Mouse (Mus musculus) midbrain, embryonic 14.5 days (tissue): ENCODE measurements around the gene Usp33. TPM values are rescaled to one million over a fixed set of nuclear protein-coding genes. Genes with fewer than 3 reads are reported as not detected.
A peak's percentile ranks its signal among the peaks of the same experiment; 100 is the strongest.
"Not testable (repeated sequence)": the region's sequence is repeated elsewhere in the genome, so short reads cannot be mapped to it uniquely, and the experiment has no call there.

Source experiments
- ATAC-seq: fragments of 200-750 bp; cut with Nextera tagmentation; 2 replicates; pipeline ENCODE4 v1.8.0; 2017; ENCODE audit warnings: moderate number of reproducible peaks, moderate library complexity; ENCODE audit not compliant: low FRiP score, low TSS enrichment
- DNase-seq: peaks from one replicate; pipeline ENCODE4 v3.0.0-alpha.2; 2015
- H3K27ac ChIP-seq: fragments of 300-500 bp; sonication (generic); replicated peaks from 2 replicates; pipeline ENCODE4 v1.5.1; 2014; ENCODE audit warnings: mild to moderate bottlenecking, low read depth, low read length, moderate library complexity
- H3K27me3 ChIP-seq: fragments of 300-500 bp; sonication (generic); 2 replicates; pipeline ENCODE4 v1.6.1; 2014; ENCODE audit warnings: low read length, control low read depth, mixed read lengths; ENCODE audit not compliant: control insufficient read depth, insufficient read depth
- H3K36me3 ChIP-seq: fragments of 300-500 bp; sonication (generic); 2 replicates; pipeline ENCODE4 v1.6.1; 2014; ENCODE audit warnings: low read length, control low read depth; ENCODE audit not compliant: control insufficient read depth, insufficient read depth
- H3K4me1 ChIP-seq: fragments of 300-500 bp; sonication (generic); 2 replicates; pipeline ENCODE4 v1.6.1; 2014; ENCODE audit warnings: mild to moderate bottlenecking, antibody characterized with exemption, low read length, control low read depth; ENCODE audit not compliant: control insufficient read depth, insufficient read depth
- H3K4me2 ChIP-seq: fragments of 300-500 bp; sonication (generic); 2 replicates; pipeline ENCODE4 v1.6.1; 2014; ENCODE audit warnings: mild to moderate bottlenecking, low read length, moderate library complexity
- H3K4me3 ChIP-seq: fragments of 300-500 bp; sonication (generic); replicated peaks from 2 replicates; pipeline ENCODE4 v1.5.1; 2014; ENCODE audit warnings: low read depth, low read length
- H3K9ac ChIP-seq: fragments of 300-500 bp; sonication (generic); replicated peaks from 2 replicates; pipeline ENCODE4 v1.6.1; 2014; ENCODE audit warnings: mild to moderate bottlenecking, low read length, moderate library complexity
- H3K9me3 ChIP-seq: fragments of 300-500 bp; sonication (generic); 2 replicates; pipeline ENCODE4 v1.6.1; 2016; ENCODE audit warnings: low read length, control low read depth, mixed read lengths; ENCODE audit not compliant: control insufficient read depth
- WGBS: fragments of 180-500 bp; shearing (Covaris S2); extraction: QIAGEN DNeasy Blood & Tissue Kit; methylation state at CpG from one replicate; pipeline ENCODE4 v1.1.7; 2014; 5-methylcytosine and 5-hydroxymethylcytosine counted together
- polyA plus RNA-seq: library from polyadenylated mRNA; unstranded; fragments of >200 nt; fragmentation: Nextera tagmentation; extraction: Ambion mirVana; gene quantifications from 2 replicates; pipeline ENCODE4 v1.2.1, GENCODE M21; 2014

The Usp33 gene
- polyA plus RNA-seq, 1 experiment from 2014 or later = 117 TPM

- not testable (repeated sequence) for ATAC-seq
Observed at GRCm38 (mm10) chr3:152314666-152315065, 31.6 kb upstream of the Usp33 start.

GRCm38 (mm10) chr3:152315613-152316012 lies 30.7 kb upstream of the Usp33 start:
- Histone ChIP-seq H3K4me1 (no peaks in the 10 kb centered on the region), H3K4me3 (no peak overlapping the region), H3K4me2 (no peak overlapping the region), H3K27ac (no peak overlapping the region), H3K36me3 (peaks cover 20% of the 10 kb centered on the region), H3K27me3 (no peaks in the 10 kb centered on the region), H3K9me3 (no peaks in the 10 kb centered on the region), H3K9ac (no peak overlapping the region)
- DNase-seq = peak; percentile 82
- WGBS = 11% methylated on average over 7 of the region's 7 CpGs
- peak; percentile 74; the same call in 1 of the 2 replicates for ATAC-seq

More at GRCm38 (mm10) chr3:152314666-152315065, 31.6 kb upstream of the Usp33 start:
- 83% methylated on average over 14 of the region's 14 CpGs for WGBS
- not testable (repeated sequence) for H3K9me3 ChIP-seq, DNase-seq, H3K4me3 ChIP-seq, H3K9ac ChIP-seq, H3K4me1 ChIP-seq, H3K4me2 ChIP-seq, H3K27ac ChIP-seq, H3K27me3 ChIP-seq
- H3K36me3 ChIP-seq = peaks cover 16% of the 10 kb centered on the region

- H3K4me2 ChIP-seq, DNase-seq, H3K27ac ChIP-seq, H3K4me1 ChIP-seq, H3K27me3 ChIP-seq, H3K4me3 ChIP-seq, ATAC-seq, H3K9me3 ChIP-seq, H3K9ac ChIP-seq: not testable (repeated sequence)
- 90% methylated on average over 9 of the region's 9 CpGs for WGBS
- H3K36me3 ChIP-seq = peaks cover 25% of the 10 kb centered on the region
Observed at GRCm38 (mm10) chr3:152316447-152317173, 29.7 kb upstream of the Usp33 start.

- Histone ChIP-seq H3K27ac (no peak overlapping the region), H3K4me2 (no peak overlapping the region), H3K4me3 (no peak overlapping the region), H3K9me3 (no peaks in the 10 kb centered on the region), H3K27me3 (no peaks in the 10 kb centered on the region), H3K9ac (no peak overlapping the region), H3K4me1 (no peaks in the 10 kb centered on the region), H3K36me3 (peaks cover 22% of the 10 kb centered on the region)
- WGBS = 90% methylated on average over 10 of the region's 10 CpGs
- ATAC-seq (no peak), DNase-seq (no peak)
Observed at GRCm38 (mm10) chr3:152320972-152321645, 25.2 kb upstream of the Usp33 start.

GRCm38 (mm10) chr3:152321765-152322547 lies 24.3 kb upstream of the Usp33 start:
- no peaks in the 10 kb centered on the region for H3K27me3 ChIP-seq
- no peak for DNase-seq
- no peak overlapping the region for H3K9ac ChIP-seq
- ATAC-seq = no peak
- peaks cover 22% of the 10 kb centered on the region for H3K36me3 ChIP-seq
- no peak overlapping the region for H3K4me3 ChIP-seq
- no peak overlapping the region for H3K27ac ChIP-seq
- WGBS = 94% methylated on average over 8 of the region's 8 CpGs
- no peaks in the 10 kb centered on the region for H3K4me1 ChIP-seq
- no peaks in the 10 kb centered on the region for H3K9me3 ChIP-seq
- no peak overlapping the region for H3K4me2 ChIP-seq

GRCm38 (mm10) chr3:152332104-152332503 lies 14.2 kb upstream of the Usp33 start:
- Histone ChIP-seq H3K27me3 (no peaks in the 10 kb centered on the region), H3K4me2 (no peak overlapping the region), H3K9me3 (no peaks in the 10 kb centered on the region), H3K4me3 (no peak overlapping the region), H3K27ac (no peak overlapping the region), H3K9ac (no peak overlapping the region), H3K36me3 (peaks cover 43% of the 10 kb centered on the region), H3K4me1 (no peaks in the 10 kb centered on the region)
- over 99% methylated on average over 6 of the region's 6 CpGs for WGBS
- DNase-seq = no peak
- ATAC-seq = no peak

GRCm38 (mm10) chr3:152332545-152333300 lies 13.6 kb upstream of the Usp33 start:
- Histone ChIP-seq H3K9ac (no peak overlapping the region), H3K4me1 (no peaks in the 10 kb centered on the region), H3K9me3 (no peaks in the 10 kb centered on the region), H3K4me2 (no peak overlapping the region), H3K4me3 (no peak overlapping the region), H3K36me3 (peaks cover 49% of the 10 kb centered on the region), H3K27me3 (no peaks in the 10 kb centered on the region), H3K27ac (no peak overlapping the region)
- ATAC-seq (no peak), DNase-seq (no peak)
- 89% methylated on average over 15 of the region's 15 CpGs for WGBS

- WGBS = 96% methylated on average over 10 of the region's 10 CpGs
- peaks cover 52% of the 10 kb centered on the region for H3K36me3 ChIP-seq
Observed at GRCm38 (mm10) chr3:152333641-152334040, 12.6 kb upstream of the Usp33 start.

More at GRCm38 (mm10) chr3:152333641-152334040, 12.6 kb upstream of the Usp33 start:
- Histone ChIP-seq H3K27ac (no peak overlapping the region), H3K27me3 (no peaks in the 10 kb centered on the region), H3K9me3 (no peaks in the 10 kb centered on the region), H3K4me3 (no peak overlapping the region), H3K4me1 (no peaks in the 10 kb centered on the region), H3K4me2 (no peak overlapping the region), H3K9ac (no peak overlapping the region)
- DNase-seq (no peak), ATAC-seq (no peak)
